Mouse (Mus musculus) MEL (cell line): Measurements from ENCODE around the gene Tet3. TPM values are rescaled to one million over a fixed set of nuclear protein-coding genes. Genes with fewer than 3 reads are reported as not detected.

ENCODE experiments used
- DNase-seq: peaks from one replicate; pipeline ENCODE4 v3.0.0; 2011; ENCODE audit warnings: low read depth, low spot score
- H3K27ac ChIP-seq: 2 replicates; pipeline ENCODE4 v1.5.1; 2012; ENCODE audit warnings: low read depth, mild to moderate bottlenecking, control low read depth, low read length, moderate library complexity; ENCODE audit not compliant: control insufficient read depth
- H3K27me3 ChIP-seq, 2 experiments: fragments of 150-350 bp in 1 of 2; sonication (generic) in 1 of 2; 2 replicates each; pipeline ENCODE4 v1.6.1; 2012; ENCODE audit warnings: low read length in 2 of 2, mild to moderate bottlenecking in 2 of 2, improper control_type of control experiment in 1 of 2, moderate library complexity in 1 of 2; ENCODE audit not compliant: insufficient read depth in 2 of 2, control insufficient read depth in 1 of 2
- H3K36me3 ChIP-seq, 2 experiments: 2 replicates each; pipeline ENCODE4 v1.6.1; 2012 to 2014; ENCODE audit warnings: low read length in 2 of 2, improper control_type of control experiment in 1 of 2, inconsistent platforms in 1 of 2, mild to moderate bottlenecking in 1 of 2; ENCODE audit not compliant: insufficient read depth in 2 of 2, control insufficient read depth in 1 of 2
- H3K4me1 ChIP-seq, 2 experiments: fragments of 150-350 bp in 1 of 2; sonication (generic) in 1 of 2; 2 replicates each; pipeline ENCODE4 v1.6.1; 2012; ENCODE audit warnings: low read length in 2 of 2, improper control_type of control experiment in 1 of 2, mild to moderate bottlenecking in 1 of 2; ENCODE audit not compliant: insufficient read depth in 2 of 2, control insufficient read depth in 1 of 2
- H3K4me3 ChIP-seq, 2 experiments: fragments of 150-350 bp in 1 of 2; sonication (generic) in 1 of 2; 2 replicates each; pipeline ENCODE4 v1.5.1; 2012; ENCODE audit warnings: low read depth in 2 of 2, low read length in 2 of 2, mild to moderate bottlenecking in 2 of 2, moderate library complexity in 2 of 2, control low read depth in 1 of 2, improper control_type of control experiment in 1 of 2; ENCODE audit not compliant: control insufficient read depth in 1 of 2, insufficient read depth in 1 of 2
- H3K79me2 ChIP-seq: 2 replicates; pipeline ENCODE4 v1.6.1; 2012; ENCODE audit warnings: mild to moderate bottlenecking, low read length, moderate library complexity; ENCODE audit not compliant: control insufficient read depth, poor library complexity, insufficient read depth
- H3K9ac ChIP-seq: 2 replicates; pipeline ENCODE4 v1.6.1; 2012; ENCODE audit warnings: low read depth, mild to moderate bottlenecking, control low read depth, low read length, moderate library complexity; ENCODE audit not compliant: control insufficient read depth, poor library complexity, severe bottlenecking
- H3K9me3 ChIP-seq: fragments of 150-350 bp; sonication (generic); replicated peaks from 2 replicates; pipeline ENCODE4 v1.6.1; 2012; ENCODE audit warnings: mild to moderate bottlenecking, low read length, improper control_type of control experiment, moderate library complexity; ENCODE audit not compliant: insufficient read depth
- CHD1 ChIP-seq: IDR thresholded peaks from 2 replicates; pipeline ENCODE4 v1.6.1; 2012; ENCODE audit warnings: low read depth, mild to moderate bottlenecking, inconsistent platforms, low read length, improper control_type of control experiment
- CHD2 ChIP-seq: IDR thresholded peaks from 2 replicates; pipeline ENCODE4 v1.6.1; 2011; ENCODE audit warnings: low read length, improper control_type of control experiment
- ELF1 ChIP-seq: IDR thresholded peaks from 2 replicates; pipeline ENCODE4 v1.6.1; 2014; ENCODE audit warnings: low read depth, mild to moderate bottlenecking, inconsistent platforms, low read length, improper control_type of control experiment, moderate library complexity
- ETS1 ChIP-seq: IDR thresholded peaks from 2 replicates; pipeline ENCODE4 v1.6.1; 2012; ENCODE audit warnings: low read depth, mild to moderate bottlenecking, inconsistent platforms, low read length, improper control_type of control experiment, moderate library complexity
- GATA1 ChIP-seq: IDR thresholded peaks from 2 replicates; pipeline ENCODE4 v1.6.1; 2011; ENCODE audit warnings: low read depth, low read length, improper control_type of control experiment
- HCFC1 ChIP-seq: IDR thresholded peaks from 2 replicates; pipeline ENCODE4 v1.6.1; 2012; ENCODE audit warnings: low read depth, mild to moderate bottlenecking, inconsistent platforms, low read length, improper control_type of control experiment, moderate library complexity
- JUND ChIP-seq: IDR thresholded peaks from 2 replicates; pipeline ENCODE4 v1.6.1; 2011; ENCODE audit warnings: low read depth, mild to moderate bottlenecking, improper control_type of control experiment, low read length
- KAT2A ChIP-seq: conservative IDR thresholded peaks from 2 replicates; pipeline ENCODE4 v1.6.1; 2012; ENCODE audit warnings: low read depth, low read length, improper control_type of control experiment, inconsistent platforms
- MAFK ChIP-seq: IDR thresholded peaks from 2 replicates; pipeline ENCODE4 v1.6.1; 2011; ENCODE audit warnings: low read depth, mild to moderate bottlenecking, low read length, improper control_type of control experiment, borderline replicate concordance
- MAX ChIP-seq: IDR thresholded peaks from 2 replicates; pipeline ENCODE4 v1.6.1; 2011; ENCODE audit warnings: low read length, improper control_type of control experiment
- MAZ ChIP-seq: IDR thresholded peaks from 2 replicates; pipeline ENCODE4 v1.6.1; 2012; ENCODE audit warnings: low read depth, mild to moderate bottlenecking, inconsistent platforms, low read length, improper control_type of control experiment
- MXI1 ChIP-seq: IDR thresholded peaks from 2 replicates; pipeline ENCODE4 v1.6.1; 2011; ENCODE audit warnings: mild to moderate bottlenecking, low read depth, low read length, improper control_type of control experiment
- MYB ChIP-seq: IDR thresholded peaks from 2 replicates; pipeline ENCODE4 v1.6.1; 2011; ENCODE audit warnings: mild to moderate bottlenecking, low read depth, low read length, improper control_type of control experiment
- MYC ChIP-seq: IDR thresholded peaks from 2 replicates; pipeline ENCODE4 v1.6.1; 2011; ENCODE audit warnings: low read depth, mild to moderate bottlenecking, low read length, improper control_type of control experiment, moderate library complexity
- NRF1 ChIP-seq: IDR thresholded peaks from 2 replicates; pipeline ENCODE4 v1.6.1; 2014; ENCODE audit warnings: low read depth, mild to moderate bottlenecking, inconsistent platforms, low read length, improper control_type of control experiment, moderate library complexity; ENCODE audit not compliant: poor library complexity, insufficient read depth, severe bottlenecking
- POLR2A ChIP-seq, 2 experiments: IDR thresholded peaks; 2 replicates each; pipeline ENCODE4 v1.6.1; 2011 to 2012; ENCODE audit warnings: low read length in 2 of 2, mild to moderate bottlenecking in 2 of 2, control low read depth in 1 of 2, improper control_type of control experiment in 1 of 2, low read depth in 1 of 2, moderate library complexity in 1 of 2; ENCODE audit not compliant: control insufficient read depth in 1 of 2, insufficient read depth in 1 of 2, poor library complexity in 1 of 2
- POLR2AphosphoS2 ChIP-seq: IDR thresholded peaks from 2 replicates; pipeline ENCODE4 v1.6.1; 2011; ENCODE audit warnings: low read length, improper control_type of control experiment
- SIN3A ChIP-seq: IDR thresholded peaks from 2 replicates; pipeline ENCODE4 v1.6.1; 2012; ENCODE audit warnings: low read length, improper control_type of control experiment, inconsistent platforms
- TAL1 ChIP-seq: IDR thresholded peaks from 2 replicates; pipeline ENCODE4 v1.6.1; 2012; ENCODE audit warnings: mild to moderate bottlenecking, inconsistent platforms, low read length, moderate library complexity, mixed read lengths
- UBTF ChIP-seq: IDR thresholded peaks from 2 replicates; pipeline ENCODE4 v1.6.1; 2012; ENCODE audit warnings: low read depth, mild to moderate bottlenecking, inconsistent platforms, low read length, improper control_type of control experiment, moderate library complexity, borderline replicate concordance; ENCODE audit not compliant: insufficient read depth
- USF1 ChIP-seq: IDR thresholded peaks from 2 replicates; pipeline ENCODE4 v1.6.1; 2014; ENCODE audit warnings: low read depth, mild to moderate bottlenecking, inconsistent platforms, low read length, improper control_type of control experiment, moderate library complexity
- ZC3H11A ChIP-seq: IDR thresholded peaks from 2 replicates; pipeline ENCODE4 v1.6.1; 2012; ENCODE audit warnings: low read depth, mild to moderate bottlenecking, inconsistent platforms, low read length, improper control_type of control experiment
- ZMIZ1 ChIP-seq: IDR thresholded peaks from 2 replicates; pipeline ENCODE4 v1.6.1; 2012; ENCODE audit warnings: low read depth, mild to moderate bottlenecking, inconsistent platforms, low read length, improper control_type of control experiment, moderate library complexity
- polyA plus RNA-seq, 2 experiments: library from polyadenylated mRNA; stranded (reverse) in 1 of 2; unstranded in 1 of 2; fragments of >175 nt in 1 of 2; fragments of >200 nt in 1 of 2; gene quantifications; 2 replicates each; pipeline versions ENCODE4 v1.2.1 to v1.2.4; 2012; ENCODE audit warnings: low replicate concordance in 2 of 2, low read depth in 1 of 2; ENCODE audit not compliant: insufficient read length in 2 of 2, insufficient read depth in 1 of 2, missing spikeins in 1 of 2
- total RNA-seq: library from RNA; depleted of rRNA; stranded (reverse); fragments of 300-350 nt; gene quantifications from 2 replicates; pipeline ENCODE4 v1.2.3, GENCODE M21; 2012

Gene Tet3
- total and polyA plus RNA-seq, 3 experiments, result 11.6 to 35.3 (median 22.9) TPM

DNA sequence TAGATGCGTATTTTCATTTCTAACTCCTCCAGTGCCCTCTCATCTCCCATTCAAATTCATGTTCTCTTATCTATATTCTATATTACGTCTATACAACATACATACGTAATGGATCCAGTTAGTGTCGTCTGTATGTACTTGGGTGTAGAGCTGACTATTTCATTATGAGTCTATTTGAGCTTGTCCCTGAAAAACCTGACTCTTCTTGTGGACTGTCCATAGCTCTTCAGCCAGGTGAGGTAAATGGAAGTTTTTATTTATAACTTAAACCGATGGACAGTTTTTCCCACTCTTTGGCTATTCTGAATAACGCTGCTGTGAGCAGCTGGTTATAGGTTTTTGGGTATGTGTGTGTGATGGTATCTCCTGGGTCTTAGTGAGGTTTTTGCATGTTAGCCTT is 132.1 kb downstream of the Tet3 start:
- peak overlapping the region; percentile 63 to 90 for H3K4me3 ChIP-seq
- no peak overlapping the region; the same call in 1 of the 2 replicates for H3K27ac ChIP-seq
- TF ChIP-seq ETS1 (peak; percentile 22; the same call in 1 of the 2 replicates), NRF1 (no peak)
- H3K36me3 ChIP-seq, result peaks cover 21 to 32% of the 10 kb centered on the region in 2 experiments
- H3K9me3 ChIP-seq, result no peaks in the 10 kb centered on the region
- H3K79me2 ChIP-seq, result peaks cover 34% of the 10 kb centered on the region
- no peaks in the 10 kb centered on the region for H3K27me3 ChIP-seq
- DNase-seq, result peak; percentile 58
- H3K4me1 ChIP-seq, result peaks cover 9 to 13% of the 10 kb centered on the region in 2 experiments
- peak overlapping the region; percentile 94 for H3K9ac ChIP-seq

DNA sequence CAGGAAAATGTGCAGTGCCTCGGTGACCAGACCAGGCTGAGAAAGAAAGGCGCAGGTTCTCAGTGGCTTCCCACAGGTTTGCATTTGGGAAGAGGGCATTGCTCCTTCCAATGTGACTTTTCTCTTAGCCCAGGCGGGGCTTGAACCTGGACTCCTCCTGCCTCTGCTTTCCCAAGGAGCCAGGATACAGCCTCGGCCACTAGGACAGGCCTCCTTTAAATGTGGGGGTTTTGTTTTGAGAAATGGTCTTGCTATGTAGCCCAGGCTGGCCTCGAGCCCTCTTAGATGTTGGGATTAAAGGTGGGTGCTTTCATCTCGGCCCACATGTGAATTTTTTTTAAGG is 132.5 kb downstream of the Tet3 start:
- H3K79me2 ChIP-seq, result peaks cover 34% of the 10 kb centered on the region

DNA sequence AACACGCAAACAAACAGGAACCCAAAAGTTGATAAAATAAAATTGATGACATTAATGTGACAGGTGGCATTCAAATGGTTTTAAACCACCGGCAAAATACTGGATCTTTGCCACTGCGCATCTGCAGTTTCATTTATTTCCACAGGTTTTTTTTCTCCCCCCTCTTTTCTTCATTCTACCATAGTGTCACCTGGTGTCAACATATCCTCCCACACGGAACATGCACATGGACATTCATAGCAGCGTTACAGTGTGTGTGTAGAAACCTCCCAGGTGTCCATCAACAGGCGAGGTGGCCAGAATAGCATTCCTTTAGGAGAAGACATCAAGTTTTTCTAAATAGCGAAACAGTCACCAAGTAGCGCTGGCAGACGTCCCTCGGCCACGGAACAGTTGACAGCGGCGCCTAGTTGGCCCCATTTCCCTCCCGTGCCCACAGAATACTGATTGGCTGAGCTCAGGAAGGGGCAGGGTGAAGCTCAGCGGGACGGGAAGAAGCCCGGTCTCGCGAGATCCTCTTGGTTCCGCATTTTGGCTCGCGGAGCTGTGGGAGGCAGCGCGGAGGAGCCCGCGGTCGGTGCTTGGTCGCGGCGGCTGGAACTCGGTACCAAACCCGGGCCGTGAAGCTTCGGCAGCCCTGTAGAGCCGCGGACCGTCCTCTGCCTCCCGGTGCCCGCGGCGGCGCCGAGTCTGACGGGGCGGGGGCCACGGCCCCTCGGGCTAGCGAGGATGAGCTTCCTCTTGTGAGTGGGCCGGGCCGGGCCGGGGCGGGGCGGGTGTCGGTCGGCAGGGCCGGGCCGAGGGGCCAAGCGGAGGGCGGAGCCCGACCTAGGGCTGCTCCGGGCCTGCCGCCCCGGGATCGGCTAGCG is 133.1 kb downstream of the Tet3 start, which contains the start of the genes Mthfd2 and Mob1a:
Gene Mthfd2, minus strand, starts transcription at position 384 of the 869 bp plus-strand sequence.
Gene Mob1a, plus strand, starts transcription at position 492 of the 869 bp plus-strand sequence.
- Histone ChIP-seq H3K9me3 (no peaks in the 10 kb centered on the region), H3K9ac (peak within 1 kb of the TSS; percentile 94), H3K4me3 (peak within 1 kb of the TSS; percentile 66 to 90), H3K27ac (peak within 1 kb of the TSS; percentile 86), H3K4me1 (peaks cover 9 to 13% of the 10 kb centered on the region in 2 experiments), H3K27me3 (no peaks in the 10 kb centered on the region), H3K79me2 (peaks cover 34% of the 10 kb centered on the region), H3K36me3 (peaks cover 11 to 32% of the 10 kb centered on the region in 2 experiments)
- peak; percentile 98 for DNase-seq
- TF ChIP-seq CHD1 (no peak), MYC (no peak; the same call in 1 of the 2 replicates), CHD2 (peak; percentile 100), ETS1 (peak; percentile 30; the same call in 1 of the 2 replicates), POLR2A (IDR thresholded peaks at IDR 0.05; ENCODE audit: control insufficient read depth in 1 of 2, insufficient read depth in 1 of 2, low read depth in 1 of 2, low read length in 2 of 2, poor library complexity in 1 of 2) (peak; percentile 97 to 99), POLR2AphosphoS2 (peak; percentile 96), KAT2A (no peak; the same call in 1 of the 2 replicates), MAX (peak; percentile 81), GATA1 (no peak), ZC3H11A (no peak), SIN3A (peak; percentile 92), UBTF (0 out of 2 replicates have a peak, but pooled peaks have one; percentile 50), MYB (no peak), HCFC1 (peak; percentile 88), ZMIZ1 (peak; percentile 93), MAZ (0 out of 2 replicates have a peak, but pooled peaks have one; percentile 32), USF1 (peak; percentile 44; the same call in 1 of the 2 replicates), MXI1 (peak; percentile 93), NRF1 (peak; percentile 48; the same call in 1 of the 2 replicates), TAL1 (no peak), ELF1 (peak; percentile 93), JUND (no peak)

More for the DNA sequence above, 132.5 kb downstream of the Tet3 start:
- peak overlapping the region; percentile 94 for H3K9ac ChIP-seq
- H3K27me3 ChIP-seq, result no peaks in the 10 kb centered on the region
- H3K4me3 ChIP-seq, result peak overlapping the region; percentile 63 to 90
- DNase-seq, result no peak
- no peak for TF ChIP-seq MAFK
- 0 out of 2 replicates have a peak, but pooled peaks have one; percentile 41 for TF ChIP-seq MYC
- peak overlapping the region; percentile 74 for H3K27ac ChIP-seq
- H3K36me3 ChIP-seq, result peaks cover 17 to 32% of the 10 kb centered on the region in 2 experiments
- no peaks in the 10 kb centered on the region for H3K9me3 ChIP-seq
- peaks cover 9 to 13% of the 10 kb centered on the region in 2 experiments for H3K4me1 ChIP-seq
